Mouse (Mus musculus) right cerebral cortex, adult 18-20 months (tissue): ENCODE measurements around the gene Med16.

Experiments
- DNase-seq: peaks from one replicate; pipeline ENCODE4 v3.0.0; 2022; ENCODE audit warnings: mixed read lengths

The Med16 gene

GRCm38 (mm10) chr10:79908167-79909091, at the start of gene Med16:
Gene Med16, minus strand, starts transcription at chr10:79908923.
- DNase-seq = peak; percentile 95

DNA sequence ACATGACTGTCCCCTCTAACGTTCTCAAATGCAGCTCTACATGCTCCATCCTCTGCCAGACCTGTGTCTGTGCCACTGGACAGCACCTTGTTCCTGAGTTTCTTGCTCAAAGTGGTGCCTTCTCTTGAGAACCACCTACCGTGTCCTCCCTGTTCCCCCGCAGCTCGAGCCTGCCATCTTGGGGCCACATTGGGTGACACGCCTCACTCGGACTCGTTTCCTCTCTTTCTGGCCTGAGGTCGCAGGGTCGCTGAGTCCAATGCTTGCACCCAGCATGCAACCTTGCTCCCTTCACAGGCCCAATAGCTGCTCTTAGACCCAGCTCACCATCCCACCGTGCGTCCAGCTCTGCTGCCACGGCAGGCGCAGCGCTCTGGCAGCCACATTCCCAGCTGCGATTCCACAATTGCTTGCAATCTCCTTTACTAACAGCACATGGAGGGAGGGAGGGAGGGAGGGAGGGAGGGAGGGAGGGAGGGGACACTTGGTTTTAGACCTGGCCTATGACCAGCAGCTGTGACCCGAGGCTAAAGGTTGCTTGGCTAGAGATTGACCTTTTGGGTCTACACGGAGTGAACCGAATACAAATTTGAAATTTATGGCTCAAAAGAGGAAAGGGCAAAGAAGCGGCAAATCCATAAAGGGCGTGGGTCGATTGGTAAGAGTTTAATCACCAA, 49.6 kb upstream of the Med16 start:
- DNase-seq = peak; percentile 68

DNA sequence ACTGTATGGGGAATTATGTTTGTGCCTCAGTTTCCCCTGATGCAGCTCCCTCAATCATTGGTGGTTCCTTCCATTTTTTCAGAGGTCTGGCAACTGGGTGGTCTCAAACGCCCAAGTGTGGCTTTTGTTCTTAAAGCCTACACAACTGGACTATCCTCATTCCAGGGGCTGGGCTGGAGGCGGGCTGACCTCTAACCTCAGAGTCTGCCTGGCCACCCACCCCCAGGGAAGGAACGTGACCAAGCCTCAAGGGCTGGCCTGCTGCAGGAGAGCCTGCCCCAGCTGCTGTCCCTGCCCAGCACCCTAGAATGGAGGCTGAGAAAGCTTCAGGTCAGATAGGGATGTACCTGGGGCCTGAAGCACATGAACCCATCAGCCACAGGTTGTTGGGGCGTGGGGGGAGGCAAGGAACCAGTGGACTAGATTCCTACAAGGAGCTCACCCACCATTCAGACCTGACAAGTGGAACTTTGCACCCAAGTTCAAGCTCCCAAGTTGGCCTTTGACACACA, 48.0 kb upstream of the Med16 start:
- no peak for DNase-seq

GRCm38 (mm10) chr10:79955691-79956090, 47.0 kb upstream of the Med16 start:
- no peak for DNase-seq

DNA sequence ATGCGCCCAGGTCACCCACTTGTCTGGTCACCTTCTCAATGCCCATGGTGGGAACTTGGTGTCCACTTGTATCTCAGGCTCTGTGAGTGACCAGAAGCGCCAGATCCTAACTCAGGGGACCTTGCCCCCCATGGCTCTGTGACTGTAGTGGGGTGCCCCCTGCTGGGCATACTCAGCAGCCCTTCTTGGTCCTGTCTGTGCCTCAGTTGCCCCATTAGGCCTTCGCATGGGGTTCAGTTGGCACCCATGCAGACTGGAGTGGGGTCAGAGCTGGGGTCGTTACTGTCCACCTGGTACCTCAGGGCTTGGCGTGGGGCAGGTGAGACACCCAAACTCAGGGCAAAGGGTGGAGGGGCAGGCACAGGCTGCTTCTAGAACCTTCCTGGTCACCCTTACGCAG, 45.2 kb upstream of the Med16 start:
- DNase-seq = no peak

GRCm38 (mm10) chr10:79950661-79951060, 41.9 kb upstream of the Med16 start:
- no peak for DNase-seq

DNA sequence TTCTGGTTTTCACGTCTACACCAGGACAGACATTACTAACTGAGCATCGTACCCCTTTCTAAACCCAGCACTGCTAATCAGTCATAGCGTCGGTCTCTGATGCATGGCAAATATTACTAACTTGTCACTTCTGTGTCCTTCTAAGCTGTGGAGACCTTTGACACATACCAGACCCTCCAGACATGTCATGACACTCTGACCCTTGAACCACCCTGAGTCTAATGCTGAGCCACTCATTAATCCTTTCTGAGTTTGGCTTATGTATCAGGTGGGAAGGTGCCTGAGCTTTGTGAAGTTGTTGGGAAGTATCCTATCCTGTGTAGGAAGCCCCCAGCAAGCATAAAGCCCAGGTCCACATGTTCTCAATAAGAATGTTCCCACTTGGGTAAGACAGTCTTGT, 41.1 kb upstream of the Med16 start:
- no peak for DNase-seq

DNA sequence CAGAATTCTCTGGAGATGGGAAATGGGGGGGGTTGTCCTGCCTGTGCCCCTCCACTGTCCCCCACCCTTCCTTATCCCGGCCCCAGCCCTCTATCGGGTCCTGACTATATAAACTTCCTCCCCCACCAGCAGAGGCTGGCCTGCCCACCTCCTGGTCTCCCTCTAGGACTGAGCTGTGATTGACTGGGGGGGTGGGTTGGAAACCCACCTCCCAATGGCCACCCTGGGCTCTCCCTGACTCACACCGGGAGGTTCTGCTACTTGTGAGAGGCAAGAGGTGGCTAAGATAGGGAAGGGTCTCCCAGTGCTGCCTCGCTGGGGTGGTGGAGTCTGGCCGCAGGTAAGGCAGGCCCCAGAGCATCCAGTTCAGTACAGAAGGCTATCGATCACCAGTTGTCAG, 38.8 kb upstream of the Med16 start:
- DNase-seq = no peak

- DNase-seq = no peak
Observed at GRCm38 (mm10) chr10:79946752-79947322, 38.1 kb upstream of the Med16 start.

- no peak for DNase-seq
Observed at GRCm38 (mm10) chr10:79945507-79946234, 36.9 kb upstream of the Med16 start.

DNA sequence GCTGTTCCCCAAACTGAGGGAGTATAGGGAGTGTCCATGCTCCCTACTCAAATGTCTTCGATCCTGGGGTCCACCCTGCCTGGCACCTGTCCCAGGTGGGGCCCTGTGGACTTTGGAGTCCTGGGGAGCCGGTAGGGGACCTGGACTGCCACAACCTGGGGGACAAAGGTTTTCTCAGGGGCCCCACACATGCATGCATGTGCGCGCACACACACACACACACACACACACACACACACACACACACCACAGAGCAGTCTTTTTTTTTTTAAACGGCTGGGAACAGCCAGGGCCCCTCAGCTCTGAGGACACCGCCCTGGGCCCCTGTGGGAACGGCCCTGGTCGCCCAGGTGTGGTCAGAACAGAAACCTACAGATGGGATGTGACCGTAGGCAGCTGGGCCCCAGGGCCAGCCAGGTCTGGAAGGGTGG, 34.8 kb upstream of the Med16 start:
- DNase-seq = no peak

- DNase-seq = no peak
Observed at GRCm38 (mm10) chr10:79942988-79943387, 34.3 kb upstream of the Med16 start.

GRCm38 (mm10) chr10:79940749-79941148, 32.0 kb upstream of the Med16 start:
- DNase-seq = no peak

GRCm38 (mm10) chr10:79937775-79938526, 29.2 kb upstream of the Med16 start:
- DNase-seq = no peak

DNA sequence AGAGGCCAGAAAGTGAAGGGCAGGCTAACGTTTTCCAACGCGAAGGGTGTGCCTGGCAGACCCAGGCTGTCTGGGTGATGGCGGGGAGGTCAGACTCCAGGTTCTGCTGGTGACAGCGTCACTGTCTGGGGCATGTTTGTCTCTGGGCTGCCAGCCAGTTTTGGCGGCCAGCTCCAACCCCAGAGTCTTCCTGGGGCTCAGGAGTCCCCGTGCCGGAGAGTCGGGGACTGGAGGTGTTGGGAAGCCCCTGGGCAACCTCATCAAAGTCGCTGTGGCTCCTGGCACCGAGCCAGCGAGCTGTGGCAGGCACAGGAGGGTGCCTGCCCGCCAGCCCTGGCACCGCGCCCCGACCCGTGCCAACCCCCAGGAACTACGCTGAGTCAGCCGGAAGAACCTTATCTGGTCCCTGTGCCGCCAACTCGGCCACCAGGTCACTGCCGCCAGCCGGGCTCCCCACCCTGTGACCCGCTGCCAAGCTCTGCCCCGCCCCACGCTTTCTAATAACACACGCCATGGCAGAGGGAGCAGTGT, 28.3 kb upstream of the Med16 start:
- DNase-seq = no peak

GRCm38 (mm10) chr10:79936284-79936910, 27.7 kb upstream of the Med16 start:
- DNase-seq = no peak

DNA sequence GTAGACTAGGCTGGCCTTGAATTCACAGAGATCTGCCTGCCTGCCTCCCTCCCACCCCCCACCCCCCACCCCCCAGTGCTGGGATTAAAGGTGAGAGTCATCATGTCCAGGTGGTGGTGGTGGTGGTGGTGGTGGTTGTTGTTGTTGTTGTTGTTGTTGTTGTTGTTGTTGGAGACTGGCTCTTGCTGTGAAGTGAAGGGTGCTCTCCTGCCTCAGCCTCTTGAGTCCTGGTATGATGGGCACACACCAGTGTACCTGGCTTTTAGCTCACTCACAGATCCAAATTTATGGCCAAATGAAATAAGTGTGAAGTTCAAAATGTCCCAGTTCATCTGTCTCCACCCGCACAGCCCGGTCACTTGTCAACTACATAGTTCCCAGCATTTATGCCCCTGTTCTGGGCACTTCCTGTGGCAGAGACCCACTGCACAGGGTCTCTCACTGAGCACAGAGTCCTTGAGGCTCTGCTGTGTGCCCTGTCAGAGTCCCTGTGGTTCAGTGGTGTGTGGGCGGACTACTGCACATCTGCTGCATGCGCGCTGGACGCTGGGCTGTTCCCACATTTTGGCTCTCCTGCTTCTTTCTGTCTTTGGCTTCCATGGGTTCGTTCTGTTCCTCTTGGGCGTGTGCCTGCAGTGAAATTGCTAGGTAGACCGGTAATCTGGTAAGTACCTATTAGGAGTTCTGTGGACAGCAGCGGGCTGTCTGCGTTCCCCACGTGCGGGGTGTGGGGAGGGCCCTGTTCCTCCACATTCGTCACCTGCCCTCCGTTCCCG, 26.3 kb upstream of the Med16 start:
- no peak for DNase-seq

- DNase-seq = peak; percentile 72
Observed at GRCm38 (mm10) chr10:79934272-79934721, 25.6 kb upstream of the Med16 start.

GRCm38 (mm10) chr10:79933861-79934260, 25.1 kb upstream of the Med16 start:
- DNase-seq = no peak

GRCm38 (mm10) chr10:79933145-79933679, 24.5 kb upstream of the Med16 start:
- no peak for DNase-seq
